Mouse (Mus musculus) urinary bladder, postnatal 36 days (tissue): ENCODE measurements around the gene Cdkal1.

Experiments
- DNase-seq, 2 experiments: peaks; one replicate each; pipeline ENCODE4 v3.0.0; 2022; ENCODE audit warnings: low spot score in 2 of 2, mixed read lengths in 1 of 2

The Cdkal1 gene

DNA sequence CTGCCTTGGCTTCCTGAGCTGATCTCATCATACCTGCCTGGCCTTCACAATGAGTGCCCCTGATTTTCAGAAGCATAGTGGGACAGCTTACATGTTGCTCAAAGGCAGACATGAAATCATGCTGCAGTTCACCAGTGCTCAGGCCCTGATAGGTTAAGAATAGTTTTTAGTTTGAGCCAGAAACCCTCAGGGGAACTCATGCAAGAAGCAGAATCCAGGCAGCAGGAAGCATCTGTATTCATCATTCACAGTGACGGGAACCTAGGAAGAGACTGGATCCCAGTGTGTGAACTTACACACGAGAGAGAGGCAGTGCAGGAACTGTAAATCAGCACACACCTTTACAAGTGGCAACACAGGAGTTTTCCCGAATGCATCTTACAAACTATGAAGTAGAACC lies 441.0 kb downstream of the Cdkal1 start:
- DNase-seq: no peak

- DNase-seq: no peak
Observed at GRCm38 (mm10) chr13:29411176-29411575, 444.3 kb downstream of the Cdkal1 start.

GRCm38 (mm10) chr13:29407619-29408018 lies 447.9 kb downstream of the Cdkal1 start:
- no peak for DNase-seq

DNA sequence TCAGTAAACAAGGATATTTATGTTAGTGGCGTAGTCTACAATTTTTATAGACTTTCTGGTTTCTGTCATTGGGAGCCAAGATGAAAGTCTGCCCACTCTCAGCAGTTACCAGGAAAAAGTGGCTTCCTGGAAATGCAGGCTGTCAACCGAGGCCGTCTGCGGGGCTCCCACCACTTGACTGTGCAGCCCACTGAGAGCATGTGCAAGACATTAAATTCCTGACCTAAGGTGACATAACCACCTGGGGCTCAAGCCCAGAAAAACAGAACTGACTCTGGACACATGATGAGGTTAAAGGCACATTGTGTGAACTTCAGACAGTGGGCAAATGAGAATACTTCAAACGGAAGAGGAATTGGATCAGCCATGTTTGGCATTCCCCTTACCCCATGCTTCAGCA lies 450.2 kb downstream of the Cdkal1 start:
- no peak for DNase-seq

DNA sequence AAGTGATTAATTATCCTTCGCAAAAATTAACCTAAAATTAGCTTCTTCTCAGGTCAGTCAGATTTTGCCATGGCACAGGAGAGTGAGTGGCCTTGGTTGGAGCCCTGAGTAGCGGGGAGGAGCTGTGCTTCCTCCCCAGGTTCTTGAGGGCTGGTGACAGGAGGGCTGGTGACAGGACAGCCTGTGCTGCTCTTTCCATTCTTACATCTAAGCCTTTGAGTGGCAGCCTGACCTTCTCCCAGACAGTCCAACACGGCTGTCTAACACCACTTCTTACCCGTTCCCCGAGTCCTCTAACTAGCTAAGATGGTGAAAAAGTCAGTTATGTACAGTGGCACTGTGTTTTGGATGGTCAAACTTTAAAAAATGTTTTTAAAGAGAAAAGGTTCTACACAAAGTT lies 452.3 kb downstream of the Cdkal1 start:
- no peak for DNase-seq

GRCm38 (mm10) chr13:29402526-29403040 lies 452.9 kb downstream of the Cdkal1 start:
- no peak for DNase-seq

DNA sequence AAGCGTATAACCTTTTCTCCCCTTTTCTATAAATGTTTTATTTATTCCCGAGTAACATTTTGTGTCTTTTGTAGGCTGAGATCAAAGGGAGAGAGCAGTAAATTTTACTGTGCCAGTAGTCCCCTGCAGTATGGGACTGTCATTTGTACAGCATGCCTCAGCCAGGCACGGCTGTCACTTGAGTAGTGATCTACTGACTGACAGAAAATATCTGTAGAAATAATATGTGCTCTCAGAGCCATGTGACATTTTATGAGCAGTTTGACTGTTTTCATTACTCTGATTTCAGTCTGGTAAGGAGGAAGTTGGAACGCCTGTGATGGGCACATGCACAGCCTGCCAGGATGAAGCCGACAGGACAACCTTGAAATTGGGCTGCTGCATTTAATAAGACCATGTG lies 455.6 kb downstream of the Cdkal1 start:
- DNase-seq: no peak

DNA sequence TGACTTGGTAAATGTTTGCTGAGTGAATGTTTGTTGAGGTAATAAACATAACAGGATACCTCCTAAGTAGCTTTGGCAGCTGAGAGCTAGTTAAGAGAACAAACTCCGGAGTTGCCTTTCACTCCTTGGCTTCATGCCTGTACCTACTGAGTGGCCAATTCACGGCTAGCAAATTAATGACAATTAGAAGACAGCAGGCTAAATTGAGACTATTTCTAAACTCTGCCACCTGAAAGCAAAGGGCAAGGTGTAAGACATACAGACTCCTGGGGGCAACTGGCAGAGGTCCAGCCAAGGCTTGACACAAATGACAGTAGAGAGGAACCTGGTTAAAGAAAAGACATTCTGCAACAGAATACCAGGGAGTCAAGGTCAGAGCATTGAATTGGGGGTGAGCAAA lies 457.0 kb downstream of the Cdkal1 start:
- no peak for DNase-seq

GRCm38 (mm10) chr13:29395694-29396093 lies 459.8 kb downstream of the Cdkal1 start:
- DNase-seq: no peak

DNA sequence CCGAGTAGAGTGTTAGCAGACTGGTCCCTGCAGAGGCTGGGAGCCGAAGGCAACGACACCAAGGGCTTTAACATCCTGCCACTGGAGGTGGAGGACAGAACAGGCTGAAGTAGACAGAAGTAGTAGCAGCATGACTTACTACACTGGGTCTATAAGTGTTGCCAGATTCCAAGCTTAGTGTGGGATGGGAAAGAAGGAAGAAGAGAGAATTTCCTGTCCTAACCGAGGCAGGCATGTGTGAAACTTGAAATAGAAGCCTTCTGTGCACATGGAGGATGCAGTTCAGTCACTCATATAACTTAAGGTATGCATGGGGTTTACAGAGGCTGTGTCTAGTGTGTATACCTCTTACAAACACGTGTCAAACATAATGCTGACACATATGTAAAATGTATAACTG lies 465.4 kb downstream of the Cdkal1 start:
- DNase-seq: no peak

DNA sequence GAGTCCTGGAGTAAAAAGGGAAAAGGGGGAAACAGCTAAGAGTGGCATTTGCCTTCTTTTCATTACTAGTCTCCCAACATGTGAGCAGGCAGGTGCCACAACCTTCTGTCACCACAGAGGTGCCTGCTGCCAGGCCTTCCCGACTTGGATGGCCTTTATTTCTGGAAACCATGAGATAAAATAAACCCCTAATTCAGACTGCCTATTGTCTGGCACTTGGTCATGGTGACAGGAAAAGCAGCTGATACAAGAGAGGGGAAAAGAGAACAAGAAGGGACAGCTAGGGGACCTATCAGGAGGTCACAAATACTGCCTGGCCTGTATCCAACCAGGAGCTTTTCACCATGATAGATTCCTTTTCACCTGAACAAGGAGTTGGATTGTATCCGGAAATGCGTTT lies 466.6 kb downstream of the Cdkal1 start:
- no peak for DNase-seq

DNA sequence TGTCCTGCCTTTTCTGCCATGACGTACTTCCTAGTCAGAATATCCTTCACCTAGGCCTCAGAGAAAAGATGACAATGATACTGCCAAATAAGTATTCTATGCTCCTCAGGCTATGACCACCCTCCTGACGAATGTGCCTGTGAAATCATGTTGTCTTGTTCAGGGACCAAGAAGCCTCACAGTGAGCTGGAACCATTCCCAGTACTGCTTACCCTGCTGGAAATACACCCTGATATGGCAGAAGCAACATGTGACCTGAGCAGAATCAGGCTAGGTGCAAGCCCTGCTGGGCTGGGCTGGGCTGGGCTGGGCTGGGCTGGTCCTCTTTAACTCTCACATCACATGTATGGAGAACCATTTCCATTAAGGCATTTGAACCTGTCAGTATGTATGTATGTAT lies 477.9 kb downstream of the Cdkal1 start:
- DNase-seq: no peak

DNA sequence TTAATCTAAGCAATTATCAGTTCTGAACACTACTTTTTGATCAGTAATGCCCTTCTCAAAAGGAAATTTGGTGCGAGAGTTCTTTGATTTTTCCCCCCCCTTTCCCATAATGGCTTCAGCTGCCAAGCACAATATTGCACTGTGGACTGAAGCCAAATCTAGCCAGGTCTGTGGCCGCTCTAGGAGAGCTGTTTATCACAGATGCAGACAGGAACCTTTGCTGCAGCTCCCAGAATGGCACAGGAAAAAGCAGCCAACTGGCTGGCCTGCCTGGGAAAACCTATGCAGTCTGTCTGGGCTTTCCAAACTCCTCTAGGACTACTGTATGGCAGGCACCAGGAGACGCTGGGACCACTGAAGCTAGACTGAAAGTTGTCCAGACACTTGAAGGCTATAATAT lies 483.6 kb downstream of the Cdkal1 start:
- no peak for DNase-seq

DNA sequence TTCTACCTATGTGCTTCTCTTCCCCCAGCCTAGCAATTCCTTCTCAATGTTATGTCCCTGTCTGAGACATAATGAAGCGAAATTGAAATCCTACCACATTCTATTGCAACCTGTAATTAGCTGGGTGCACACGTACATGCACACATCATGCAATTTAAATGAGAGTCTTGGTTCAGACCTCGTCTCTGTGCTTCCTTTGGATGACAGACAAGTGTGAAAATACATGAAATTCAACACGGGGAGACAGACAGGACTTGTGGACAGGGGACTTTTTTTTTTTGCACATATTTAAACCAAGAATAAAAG lies 484.1 kb downstream of the Cdkal1 start:
- no peak for DNase-seq

DNA sequence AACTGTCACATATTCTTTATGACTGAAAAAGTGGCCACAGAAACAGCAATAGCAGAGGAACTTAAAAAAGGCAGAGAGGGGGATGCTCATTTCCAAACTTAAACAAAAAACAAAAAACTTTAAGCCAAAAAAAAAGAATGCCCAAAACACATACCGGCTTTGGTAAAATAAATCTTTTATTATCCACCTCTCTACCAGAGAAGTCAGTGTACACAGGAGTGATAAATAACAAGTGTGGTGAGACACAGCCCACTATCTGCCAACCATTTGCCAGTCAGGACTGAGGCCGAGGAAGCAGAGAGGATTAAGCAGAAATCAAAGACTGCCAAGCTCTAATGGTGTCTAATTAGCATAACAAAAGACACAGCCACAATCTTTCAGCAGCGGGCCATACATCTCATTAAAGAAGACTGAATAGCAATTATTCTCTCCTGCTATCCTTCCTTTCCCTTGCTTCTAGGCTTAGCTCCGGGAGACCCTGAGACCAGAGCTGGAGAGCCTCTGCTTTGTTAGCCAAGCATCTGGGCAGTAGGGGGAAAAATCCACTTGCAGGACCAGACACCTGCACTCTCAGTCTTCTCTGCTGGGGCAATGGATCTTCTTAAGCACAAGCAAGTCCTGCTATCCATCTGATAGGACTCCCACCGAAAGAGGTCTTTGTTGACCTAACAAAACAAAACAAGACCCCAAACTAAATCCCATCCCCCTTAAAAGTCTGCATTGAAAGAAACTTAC lies 484.6 kb downstream of the Cdkal1 start:
- DNase-seq: no peak

- DNase-seq: no peak
Observed at GRCm38 (mm10) chr13:29368806-29369205, 486.7 kb downstream of the Cdkal1 start.

- no peak for DNase-seq
Observed at GRCm38 (mm10) chr13:29364901-29365625, 490.4 kb downstream of the Cdkal1 start.

DNA sequence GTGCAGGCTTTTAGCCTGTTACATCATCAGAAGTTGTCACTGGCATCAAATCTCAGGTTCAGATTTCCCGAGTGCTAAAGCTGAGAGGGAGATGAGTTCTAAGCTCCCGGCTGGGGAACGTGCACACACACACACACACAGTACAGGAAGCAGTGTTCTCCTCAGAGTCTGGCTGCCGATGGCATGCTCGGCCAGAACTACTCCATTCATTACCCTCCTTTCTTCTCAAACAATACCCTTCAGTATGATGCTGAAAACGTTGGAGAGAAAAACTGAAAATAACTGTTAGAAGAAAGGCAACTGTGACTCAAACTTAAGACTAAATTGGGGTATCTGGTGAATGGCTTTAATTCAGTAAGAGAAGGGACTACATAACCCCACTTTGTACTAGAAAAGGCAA lies 491.5 kb downstream of the Cdkal1 start:
- DNase-seq: no peak

GRCm38 (mm10) chr13:29361842-29362241 lies 493.6 kb downstream of the Cdkal1 start:
- no peak for DNase-seq

GRCm38 (mm10) chr13:29360899-29361298 lies 494.6 kb downstream of the Cdkal1 start:
- DNase-seq: no peak

GRCm38 (mm10) chr13:29359341-29359740 lies 496.1 kb downstream of the Cdkal1 start:
- DNase-seq: no peak

DNA sequence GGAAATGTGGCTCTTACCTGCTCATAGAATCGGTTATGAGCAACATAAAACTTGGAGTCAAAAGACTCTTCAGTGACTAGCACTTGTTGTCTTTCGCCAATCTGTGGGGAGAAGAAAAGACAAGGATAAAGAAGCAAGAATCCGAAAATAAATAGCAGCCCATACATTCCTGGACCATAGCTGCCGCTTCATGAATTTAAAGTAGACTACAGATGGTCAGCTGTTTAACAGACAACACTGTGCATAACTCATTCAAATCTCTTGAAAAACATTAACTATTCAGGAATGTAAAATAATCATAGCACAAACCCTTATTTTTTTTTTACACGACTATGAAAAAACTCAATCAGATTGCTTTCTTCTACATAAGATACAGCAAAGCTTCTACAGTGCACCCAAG lies 498.0 kb downstream of the Cdkal1 start:
- DNase-seq: no peak

- DNase-seq: no peak
Observed at GRCm38 (mm10) chr13:29356158-29356485, 499.4 kb downstream of the Cdkal1 start.
